Mouse (Mus musculus) CH12.LX (cell line): ENCODE results near the gene Nsun6. TPM values are rescaled to one million over a fixed set of nuclear protein-coding genes. Genes with fewer than 3 reads are reported as not detected.

Source experiments
- DNase-seq: peaks from one replicate; pipeline ENCODE4 v3.0.0-alpha.2; 2013; ENCODE audit errors: extremely low read depth
- H3K27ac ChIP-seq: 2 replicates; pipeline ENCODE4 v1.5.1; 2012; ENCODE audit warnings: low read depth, mild to moderate bottlenecking, control low read depth, moderate library complexity; ENCODE audit not compliant: insufficient read depth
- H3K27me3 ChIP-seq: replicated peaks from 2 replicates; pipeline ENCODE3; 2012; ENCODE audit warnings: inconsistent platforms
- H3K36me3 ChIP-seq, 2 experiments: replicated peaks in 1 of 2; 2 replicates each; pipeline versions ENCODE3 to v1.6.1; 2012; ENCODE audit warnings: inconsistent platforms in 1 of 2, low read length in 1 of 2, mild to moderate bottlenecking in 1 of 2, mixed read lengths in 1 of 2, moderate library complexity in 1 of 2; ENCODE audit not compliant: control insufficient read depth in 1 of 2, insufficient read depth in 1 of 2
- H3K4me1 ChIP-seq, 2 experiments: 2 replicates each; pipeline ENCODE4 v1.6.1; 2012; ENCODE audit warnings: inconsistent platforms in 1 of 2, moderate library complexity in 1 of 2; ENCODE audit not compliant: insufficient read depth in 2 of 2, control insufficient read depth in 1 of 2
- H3K4me2 ChIP-seq: 2 replicates; pipeline ENCODE4 v1.6.1; 2012; ENCODE audit warnings: low read depth, mild to moderate bottlenecking, control low read depth; ENCODE audit not compliant: poor library complexity, insufficient read depth, severe bottlenecking
- H3K4me3 ChIP-seq, 3 experiments: fragments of 150-350 bp in 1 of 3; sonication (generic) in 1 of 3; replicated peaks in 1 of 3; 2 replicates each; pipeline versions ENCODE3 to v1.5.1; 2011 to 2012; ENCODE audit warnings: low read depth in 2 of 3, low read length in 2 of 3, mild to moderate bottlenecking in 2 of 3, moderate library complexity in 2 of 3, control low read depth in 1 of 3, improper control_type of control experiment in 1 of 3, inconsistent platforms in 1 of 3, mixed read lengths in 1 of 3; ENCODE audit not compliant: poor library complexity in 1 of 3
- H3K79me2 ChIP-seq: replicated peaks from 2 replicates; pipeline ENCODE4 v1.6.1; 2012; ENCODE audit warnings: mild to moderate bottlenecking, moderate library complexity; ENCODE audit not compliant: control insufficient read depth, poor library complexity, insufficient read depth, severe bottlenecking; ENCODE audit errors: extremely low read depth
- H3K9ac ChIP-seq: 2 replicates; pipeline ENCODE4 v1.6.1; 2012; ENCODE audit warnings: low read depth, mild to moderate bottlenecking, control low read depth, moderate library complexity; ENCODE audit not compliant: insufficient read depth
- H3K9me3 ChIP-seq: replicated peaks from 2 replicates; pipeline ENCODE3; 2012; ENCODE audit warnings: low read length, inconsistent platforms, mixed read lengths
- CHD1 ChIP-seq: IDR thresholded peaks from 2 replicates; pipeline ENCODE4 v1.6.1; 2012; ENCODE audit warnings: low read depth, low read length, improper control_type of control experiment, inconsistent platforms
- CHD2 ChIP-seq: IDR thresholded peaks from 2 replicates; pipeline ENCODE4 v1.6.1; 2011; ENCODE audit warnings: low read length, improper control_type of control experiment
- E2F4 ChIP-seq: IDR thresholded peaks from 2 replicates; pipeline ENCODE4 v1.6.1; 2011; ENCODE audit warnings: low read depth, low read length, improper control_type of control experiment; ENCODE audit not compliant: insufficient replicate concordance
- ELF1 ChIP-seq: IDR thresholded peaks from 2 replicates; pipeline ENCODE4 v1.6.1; 2014; ENCODE audit warnings: low read depth, mild to moderate bottlenecking, inconsistent platforms, low read length, improper control_type of control experiment
- EP300 ChIP-seq: IDR thresholded peaks from 2 replicates; pipeline ENCODE4 v1.6.1; 2011; ENCODE audit warnings: low read length, improper control_type of control experiment
- ETS1 ChIP-seq: conservative IDR thresholded peaks from 2 replicates; pipeline ENCODE4 v1.6.1; 2012; ENCODE audit warnings: low read depth, mild to moderate bottlenecking, inconsistent platforms, low read length, improper control_type of control experiment, moderate library complexity
- GABPA ChIP-seq: IDR thresholded peaks from 2 replicates; pipeline ENCODE4 v1.6.1; 2012; ENCODE audit warnings: low read depth, low read length, improper control_type of control experiment, inconsistent platforms; ENCODE audit not compliant: insufficient replicate concordance
- HCFC1 ChIP-seq: IDR thresholded peaks from 2 replicates; pipeline ENCODE4 v1.6.1; 2012; ENCODE audit warnings: low read depth, mild to moderate bottlenecking, inconsistent platforms, low read length, improper control_type of control experiment
- IRF4 ChIP-seq: IDR thresholded peaks from 2 replicates; pipeline ENCODE4 v1.6.1; 2014; ENCODE audit warnings: low read depth, mild to moderate bottlenecking, inconsistent platforms, low read length, improper control_type of control experiment
- JUND ChIP-seq: conservative IDR thresholded peaks from 2 replicates; pipeline ENCODE4 v1.6.1; 2011; ENCODE audit warnings: low read depth, low read length, improper control_type of control experiment
- KAT2A ChIP-seq: IDR thresholded peaks from 2 replicates; pipeline ENCODE4 v1.6.1; 2012; ENCODE audit warnings: low read length, improper control_type of control experiment, inconsistent platforms; ENCODE audit not compliant: insufficient replicate concordance
- MAFK ChIP-seq: IDR thresholded peaks from 2 replicates; pipeline ENCODE4 v1.6.1; 2011; ENCODE audit warnings: low read length, improper control_type of control experiment; ENCODE audit not compliant: insufficient replicate concordance
- MAZ ChIP-seq: IDR thresholded peaks from 2 replicates; pipeline ENCODE4 v1.6.1; 2012; ENCODE audit warnings: low read depth, mild to moderate bottlenecking, inconsistent platforms, low read length, improper control_type of control experiment, moderate library complexity
- MEF2A ChIP-seq: IDR thresholded peaks from 2 replicates; pipeline ENCODE4 v1.6.1; 2014; ENCODE audit warnings: low read depth, mild to moderate bottlenecking, inconsistent platforms, low read length, improper control_type of control experiment, borderline replicate concordance
- NELFE ChIP-seq: IDR thresholded peaks from 2 replicates; pipeline ENCODE4 v1.6.1; 2011; ENCODE audit warnings: low read depth, low read length, improper control_type of control experiment
- PAX5 ChIP-seq: IDR thresholded peaks from 2 replicates; pipeline ENCODE4 v1.6.1; 2012; ENCODE audit warnings: low read length, inconsistent platforms, mixed read lengths
- POLR2AphosphoS2 ChIP-seq: IDR thresholded peaks from 2 replicates; pipeline ENCODE4 v1.6.1; 2011; ENCODE audit warnings: low read depth, low read length, improper control_type of control experiment
- RAD21 ChIP-seq: IDR thresholded peaks from 2 replicates; pipeline ENCODE4 v1.6.1; 2011; ENCODE audit warnings: low read depth, mild to moderate bottlenecking, low read length, improper control_type of control experiment, moderate library complexity
- TBP ChIP-seq: conservative IDR thresholded peaks from 2 replicates; pipeline ENCODE4 v1.6.1; 2011; ENCODE audit warnings: low read depth, low read length, improper control_type of control experiment
- UBTF ChIP-seq: IDR thresholded peaks from 2 replicates; pipeline ENCODE4 v1.6.1; 2012; ENCODE audit warnings: low read depth, mild to moderate bottlenecking, inconsistent platforms, low read length, improper control_type of control experiment, moderate library complexity
- USF2 ChIP-seq: conservative IDR thresholded peaks from 2 replicates; pipeline ENCODE4 v1.6.1; 2011; ENCODE audit warnings: low read depth, low read length, improper control_type of control experiment
- ZKSCAN1 ChIP-seq: IDR thresholded peaks from 2 replicates; pipeline ENCODE4 v1.6.1; 2012; ENCODE audit warnings: low read depth, inconsistent platforms, low read length, improper control_type of control experiment, borderline replicate concordance
- dilution Hi-C: fragments of 300-500 bp; cut with MboI; formaldehyde crosslinking; loops from 2 replicates; pipeline ENCODE4 v1.14.3; 2020; ENCODE audit warnings: low sequenced_read_pairs; ENCODE audit not compliant: extremely low pct_unique_long_range_greater_than_20kb, extremely low pct_ligation_motif_present
- in situ Hi-C: fragments of 300-500 bp; cut with MboI; formaldehyde crosslinking; loops from 3 replicates; pipeline ENCODE4 v1.14.3; 2019; ENCODE audit warnings: low sequenced_read_pairs, low pct_ligation_motif_present, low pct_unique_long_range_greater_than_20kb, mixed read lengths
- polyA plus RNA-seq: library from polyadenylated mRNA; unstranded; fragments of >175 nt; gene quantifications from 2 replicates; pipeline ENCODE4 v1.2.1, GENCODE M21; 2012; ENCODE audit warnings: low read depth; ENCODE audit not compliant: insufficient read length
- total RNA-seq, 2 experiments: library from RNA; depleted of rRNA; stranded (reverse); fragments of 300-350 nt in 1 of 2; fragments of >200 nt in 1 of 2; gene quantifications; 2 replicates each; pipeline ENCODE4 v1.2.3; 2012 to 2014

Nsun6 gene
- total and polyA plus RNA-seq, 3 experiments: 5.0 to 8.1 (median 6.1) TPM

DNA sequence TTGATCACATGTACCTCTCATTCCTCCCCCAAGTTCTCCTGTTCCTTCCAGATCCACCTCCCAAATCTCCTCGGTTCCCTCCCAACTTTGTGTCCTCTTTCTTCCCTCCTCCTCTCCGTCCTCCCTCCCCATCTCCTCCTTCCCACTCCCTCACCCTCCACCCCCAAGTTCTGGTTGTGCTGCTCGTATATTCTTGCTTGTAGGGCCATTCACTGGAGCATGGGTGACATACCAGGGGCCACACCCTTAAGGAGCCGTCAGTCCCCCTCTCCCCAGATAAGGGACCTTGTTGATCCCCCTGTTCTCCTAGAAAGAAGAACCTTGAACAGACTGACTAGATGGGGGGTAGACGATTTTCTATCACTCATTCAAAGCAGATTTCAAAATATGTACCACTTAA is 12.2 kb upstream of the Nsun6 start:
- DNase-seq: no peak
- H3K36me3 ChIP-seq: peaks cover 2 to 24% of the 10 kb centered on the region in 2 experiments
- TF ChIP-seq ZKSCAN1 (no peak), JUND (no peak), MAZ (no peak), MAFK (no peak), NELFE (no peak), TBP (no peak), HCFC1 (no peak), GABPA (no peak), E2F4 (no peak), CHD1 (no peak), UBTF (no peak), IRF4 (no peak), PAX5 (no peak), EP300 (no peak), RAD21 (no peak), POLR2AphosphoS2 (no peak), KAT2A (no peak), MEF2A (no peak), ELF1 (no peak), ETS1 (no peak)
- TF ChIP-seq, all 38 proteins: peak for 0
- no peak overlapping the region for H3K4me2 ChIP-seq
- in situ Hi-C loops (no loop called here), dilution Hi-C loops (no loop called here)
- no peaks in the 10 kb centered on the region for H3K27me3 ChIP-seq
- no peak overlapping the region for H3K9ac ChIP-seq
- no peaks in the 10 kb centered on the region; a peak in 1 of 4 replicates for H3K4me1 ChIP-seq
- H3K27ac ChIP-seq: no peak overlapping the region
- H3K4me3 ChIP-seq: no peak overlapping the region
- no peaks in the 10 kb centered on the region for H3K9me3 ChIP-seq
- 0 out of 2 replicates have a peak, but pooled peaks cover 2% of the 10 kb centered on the region for H3K79me2 ChIP-seq

- H3K36me3 ChIP-seq: peaks cover 2 to 21% of the 10 kb centered on the region in 2 experiments
- no peak overlapping the region for H3K4me2 ChIP-seq
- H3K79me2 ChIP-seq: 0 out of 2 replicates have a peak, but pooled peaks cover 2% of the 10 kb centered on the region
- dilution Hi-C loops: no loop called here
- H3K9me3 ChIP-seq: no peaks in the 10 kb centered on the region
- no peaks in the 10 kb centered on the region; a peak in 1 of 4 replicates for H3K4me1 ChIP-seq
- no peak overlapping the region for H3K27ac ChIP-seq
- H3K4me3 ChIP-seq: no peak overlapping the region
- TF ChIP-seq UBTF (no peak), CHD2 (no peak), KAT2A (no peak), CHD1 (no peak), USF2 (no peak), PAX5 (no peak), ETS1 (no peak)
- TF ChIP-seq, all 38 proteins: peak for 0
- Histone ChIP-seq H3K9ac (no peak overlapping the region), H3K27me3 (no peaks in the 10 kb centered on the region)
- no peak for DNase-seq
- in situ Hi-C loops: no loop called here
Measured at GRCm38 (mm10) chr2:15065447-15065846, 10.6 kb upstream of the Nsun6 start.
